Mouse (Mus musculus) adrenal gland, adult 2 months (tissue): ENCODE measurements at regions not wholly inside any gene's neighbourhood (a gene's known extent, or its start where the extent isn't known, plus 50 kb on each side); places are given as distances from the start of the nearest gene placed in this dataset.

Experiments
- DNase-seq: peaks from one replicate; pipeline ENCODE4 v3.0.0; 2021

DNA sequence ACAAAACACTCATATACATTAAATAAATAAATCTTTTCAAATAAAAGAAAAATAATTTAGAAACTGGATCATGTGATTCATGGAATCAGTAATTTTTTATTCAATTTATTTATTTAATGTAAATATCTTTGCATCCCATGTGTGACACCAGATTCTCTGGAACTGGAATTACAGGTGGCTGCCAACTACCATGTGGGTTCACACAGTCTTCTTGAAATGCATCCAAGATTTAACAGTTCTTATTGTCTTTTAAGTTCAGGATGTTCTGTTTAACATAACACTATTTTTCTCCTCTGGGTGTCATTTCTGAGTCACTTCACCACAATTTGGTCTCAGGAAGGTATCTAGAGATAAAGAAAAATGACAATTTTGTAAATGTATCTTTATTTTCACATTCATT lies 1502.0 kb downstream of the Brinp3 start:
- no peak for DNase-seq

DNA sequence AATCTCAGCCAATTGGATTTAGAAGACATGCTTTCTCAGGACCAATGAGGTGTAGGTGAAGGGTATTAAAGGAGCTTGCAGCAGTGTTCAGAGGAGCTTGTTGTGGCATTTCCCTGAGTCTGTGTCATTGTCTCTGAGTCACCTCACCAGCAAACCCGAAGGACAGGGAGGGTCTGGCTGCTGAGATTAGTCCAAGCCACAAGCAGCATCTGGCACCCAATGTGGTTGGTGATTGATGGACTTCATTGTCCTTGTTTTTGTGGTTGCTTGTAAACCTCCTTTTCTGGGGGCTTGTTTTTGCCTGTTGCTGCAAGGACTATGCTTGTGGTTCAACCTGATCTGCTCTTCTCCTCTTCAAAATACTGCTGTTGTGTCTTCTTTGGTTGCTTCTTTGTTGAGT lies 1539.3 kb downstream of the Brinp3 start:
- peak; percentile 38 for DNase-seq

DNA sequence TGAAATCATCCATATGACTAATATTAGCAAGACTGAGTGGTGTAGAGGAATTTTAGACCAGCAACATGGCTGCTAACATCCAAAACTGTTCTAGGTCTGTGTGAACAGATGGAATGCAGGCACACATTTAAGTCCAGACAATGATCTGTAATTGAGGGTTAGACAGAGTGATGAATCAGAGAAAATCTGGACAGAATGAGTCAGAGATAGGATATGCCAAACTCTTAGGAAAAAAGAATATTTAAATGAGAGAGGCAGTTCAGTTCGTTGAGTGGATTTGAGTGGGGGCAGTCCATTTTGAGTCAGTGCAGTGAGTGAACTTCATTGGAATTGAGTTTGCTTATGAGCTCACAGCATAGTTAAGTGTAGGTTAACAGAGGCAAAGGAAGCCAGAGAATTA lies 1557.3 kb downstream of the Brinp3 start:
- DNase-seq, result no peak
